Mouse (Mus musculus) left cerebral cortex, adult 9 months (tissue): ENCODE measurements at regions not wholly inside any gene's neighbourhood (a gene's known extent, or its start where the extent isn't known, plus 50 kb on each side); places are given as distances from the start of the nearest gene placed in this dataset.

Source experiments
- DNase-seq, 2 experiments: peaks; one replicate each; pipeline ENCODE4 v3.0.0; 2022; ENCODE audit warnings: low spot score in 2 of 2

GRCm38 (mm10) chr17:62415152-62415551 lies 466.0 kb downstream of the Efna5 start:
- peak; percentile 5 to 17 for DNase-seq

DNA sequence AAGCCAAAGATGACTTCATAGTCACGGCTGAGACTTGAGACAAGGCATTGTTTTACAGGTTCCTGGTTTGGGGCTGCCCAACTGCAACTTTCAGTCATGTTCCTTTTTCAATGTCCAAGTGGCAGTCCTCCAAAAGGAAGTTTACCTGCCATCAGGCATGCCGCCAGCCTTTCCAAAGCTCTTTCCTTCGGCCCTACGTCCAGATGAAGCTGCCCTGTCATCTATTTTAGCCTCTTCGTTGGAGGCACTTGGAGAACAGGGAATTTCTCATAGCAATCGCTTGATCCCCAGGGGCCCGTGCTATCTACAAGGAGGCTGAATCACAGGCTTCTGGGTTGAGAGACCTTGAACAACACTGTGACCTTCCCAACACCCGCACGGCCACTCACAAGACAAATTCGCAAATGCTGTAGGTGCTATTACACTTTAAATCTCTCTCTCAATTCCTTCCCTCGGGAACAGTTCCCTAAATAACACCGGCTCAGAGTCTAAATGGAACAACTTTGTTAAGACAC lies 468.4 kb downstream of the Efna5 start:
- DNase-seq, result no peak

GRCm38 (mm10) chr17:62403739-62404138 lies 477.4 kb downstream of the Efna5 start:
- no peak for DNase-seq

- no peak for DNase-seq
These were observed 487.6 kb downstream of the Efna5 start for GRCm38 (mm10) chr17:62393355-62394006.

GRCm38 (mm10) chr17:62384053-62384452 lies 497.1 kb downstream of the Efna5 start:
- DNase-seq, result no peak

- DNase-seq, result no peak
These were observed 502.2 kb downstream of the Efna5 start for GRCm38 (mm10) chr17:62378868-62379417.

- DNase-seq, result no peak
These were observed 512.0 kb downstream of the Efna5 start for GRCm38 (mm10) chr17:62369100-62369499.

- no peak for DNase-seq
These were observed 513.2 kb downstream of the Efna5 start for GRCm38 (mm10) chr17:62367937-62368336.

DNA sequence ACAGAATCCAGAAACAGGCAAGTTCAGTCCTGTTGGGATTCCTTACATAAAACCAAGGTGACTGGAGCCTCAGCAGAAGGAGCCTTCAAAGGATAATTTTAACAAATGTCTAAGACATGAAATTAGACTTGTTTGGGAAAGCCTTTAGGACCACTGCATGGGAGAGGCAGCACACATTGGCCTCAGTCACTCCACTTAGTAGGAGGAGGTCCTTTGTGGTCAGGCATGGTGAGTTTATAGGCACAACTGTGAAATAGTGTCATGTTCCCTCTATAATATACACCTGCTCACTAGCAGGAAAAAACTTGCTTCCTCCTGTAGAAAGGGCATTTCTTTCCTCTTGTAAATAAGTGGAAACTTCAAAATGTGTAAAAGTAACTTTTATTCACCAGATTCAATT lies 522.8 kb downstream of the Efna5 start:
- no peak for DNase-seq

GRCm38 (mm10) chr17:62337890-62338557 lies 543.1 kb downstream of the Efna5 start:
- DNase-seq, result no peak

DNA sequence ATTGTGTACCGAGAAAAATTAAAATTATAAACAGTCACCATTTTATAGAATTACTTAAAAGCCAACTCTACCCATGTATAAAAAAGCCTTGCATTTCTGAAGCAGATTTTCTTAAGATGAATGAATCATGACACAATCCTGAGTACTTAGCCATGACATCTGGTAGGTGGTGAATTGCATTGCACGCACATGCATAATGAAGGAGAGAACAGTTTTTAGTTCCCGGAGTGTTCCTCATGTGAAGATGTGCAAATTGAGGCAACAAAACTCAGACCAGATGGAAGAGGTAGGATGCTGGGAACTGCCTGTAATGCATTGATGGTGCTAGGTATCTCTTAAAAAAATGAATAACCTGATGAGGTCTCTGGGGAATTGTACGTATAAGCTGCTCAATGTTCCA lies 550.9 kb downstream of the Efna5 start:
- DNase-seq, result peak in 1 of 2 experiments; percentile 36

DNA sequence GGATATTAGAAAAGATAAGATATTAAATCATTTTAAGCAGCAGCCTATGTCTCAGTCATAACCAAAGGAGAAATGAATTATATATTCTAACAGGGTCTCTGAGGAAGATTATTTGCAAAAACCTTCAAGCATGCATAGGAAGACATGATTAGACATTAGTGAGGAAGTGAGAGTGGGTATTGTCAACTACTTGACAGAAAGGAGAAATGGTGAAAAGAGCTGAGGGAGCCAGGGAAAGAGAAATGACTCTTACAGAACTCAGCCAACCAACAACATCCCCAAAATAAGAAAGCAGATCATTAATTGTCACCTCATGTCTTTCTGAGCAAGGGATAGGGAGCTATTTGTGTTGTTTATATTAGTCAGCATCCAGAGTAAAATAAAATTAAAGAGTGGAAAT lies 554.3 kb downstream of the Efna5 start:
- DNase-seq, result no peak

DNA sequence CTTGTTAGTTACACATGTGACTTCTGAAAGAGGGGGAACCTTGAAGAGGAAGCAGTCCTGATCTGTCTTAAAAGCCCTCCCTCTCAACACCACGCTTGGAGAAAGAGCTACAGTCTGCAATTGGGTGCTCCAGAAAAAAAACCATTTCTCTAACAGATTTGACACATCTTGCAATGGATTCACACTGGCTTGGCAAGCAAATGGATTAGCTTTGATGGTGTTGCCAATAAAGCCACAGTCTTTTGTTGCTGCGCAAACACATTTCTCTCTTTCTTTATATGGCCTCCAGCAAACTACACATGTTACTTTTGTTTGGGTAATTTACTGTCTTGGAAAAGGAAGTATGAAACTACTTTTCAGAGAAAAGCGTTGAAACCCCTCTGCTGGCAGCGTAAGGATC lies 562.1 kb downstream of the Efna5 start:
- DNase-seq, result no peak

DNA sequence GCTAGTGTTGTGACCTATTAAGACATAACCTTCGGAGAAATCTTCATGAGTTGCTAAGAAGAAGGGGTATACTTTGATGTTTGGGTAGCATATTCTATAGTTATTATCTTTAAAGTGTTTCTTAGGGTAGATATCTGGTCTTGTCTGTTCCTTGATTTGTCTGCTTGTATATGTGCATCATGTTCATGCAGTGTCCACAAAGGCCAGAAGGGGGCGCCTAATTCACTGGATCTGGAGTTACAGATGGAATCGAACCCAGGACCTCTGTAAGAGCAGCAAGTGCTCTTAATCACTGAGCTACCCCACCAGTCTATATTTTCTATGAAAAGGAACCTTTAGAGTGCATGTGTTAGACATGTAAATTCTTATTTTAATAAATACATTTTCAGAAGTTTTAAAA lies 571.1 kb downstream of the Efna5 start:
- DNase-seq, result no peak

- DNase-seq, result no peak
These were observed 574.0 kb downstream of the Efna5 start for GRCm38 (mm10) chr17:62307111-62307510.

- no peak for DNase-seq
These were observed 574.6 kb downstream of the Efna5 start for GRCm38 (mm10) chr17:62306524-62306923.

- no peak for DNase-seq
These were observed 576.0 kb downstream of the Efna5 start for GRCm38 (mm10) chr17:62305140-62305539.

DNA sequence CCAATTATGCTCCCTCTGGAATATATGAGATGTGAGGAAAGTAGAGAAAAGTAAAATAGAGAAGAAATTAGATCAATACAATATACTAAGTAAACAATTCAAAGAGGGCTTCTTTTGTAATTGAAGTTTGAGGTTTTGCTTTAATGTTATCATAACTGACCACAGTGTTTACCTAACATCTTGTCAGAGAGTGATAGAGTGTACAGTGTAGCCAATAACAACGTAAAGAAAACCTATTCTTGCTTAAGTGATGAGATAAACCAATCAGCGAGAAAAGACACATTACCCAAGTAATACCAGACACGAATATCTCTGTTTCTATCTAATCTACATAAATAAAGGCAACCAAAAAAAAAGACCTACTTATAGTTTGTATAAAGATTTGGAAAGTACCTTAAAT lies 577.0 kb downstream of the Efna5 start:
- DNase-seq, result no peak

DNA sequence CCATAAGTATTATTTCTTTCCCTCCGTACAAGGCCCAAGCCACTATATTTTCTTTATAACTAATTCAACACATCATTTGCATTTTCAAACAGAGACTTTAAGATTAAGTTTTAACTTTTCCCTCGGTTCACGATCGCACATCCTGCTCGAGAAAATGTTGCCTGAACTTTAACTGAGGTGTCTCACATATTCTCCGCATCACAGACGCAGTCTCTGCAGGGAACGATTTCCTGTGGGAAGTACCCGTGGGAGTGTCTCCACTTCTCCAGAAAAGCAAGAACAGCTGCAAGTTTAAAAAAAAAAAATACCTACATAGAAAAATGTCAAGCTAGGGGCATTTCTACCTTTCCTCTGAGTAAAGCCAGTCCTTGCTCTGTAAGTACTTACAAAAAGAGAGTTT lies 581.2 kb downstream of the Efna5 start:
- no peak for DNase-seq

- no peak for DNase-seq
These were observed 583.6 kb downstream of the Efna5 start for GRCm38 (mm10) chr17:62297393-62298060.

DNA sequence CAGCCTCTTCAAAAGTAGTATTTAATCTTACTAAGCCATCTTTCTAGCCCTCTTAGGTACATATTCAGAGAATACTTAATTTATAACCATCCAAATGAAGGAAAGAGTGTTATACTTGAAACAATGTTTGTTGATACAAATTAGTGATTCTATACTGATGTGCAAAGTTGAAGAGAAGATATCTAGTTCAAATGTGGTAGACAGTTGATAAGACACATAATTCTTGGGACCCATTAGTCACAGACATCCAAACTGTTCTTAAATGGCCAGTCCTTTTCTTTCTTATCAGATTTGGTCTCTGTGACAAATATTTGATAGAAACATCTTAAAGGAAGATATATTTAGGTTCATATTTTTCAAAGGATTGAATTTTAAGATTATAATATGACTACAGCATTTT lies 585.7 kb downstream of the Efna5 start:
- no peak for DNase-seq

- DNase-seq, result no peak
These were observed 588.4 kb downstream of the Efna5 start for GRCm38 (mm10) chr17:62292703-62293102.

DNA sequence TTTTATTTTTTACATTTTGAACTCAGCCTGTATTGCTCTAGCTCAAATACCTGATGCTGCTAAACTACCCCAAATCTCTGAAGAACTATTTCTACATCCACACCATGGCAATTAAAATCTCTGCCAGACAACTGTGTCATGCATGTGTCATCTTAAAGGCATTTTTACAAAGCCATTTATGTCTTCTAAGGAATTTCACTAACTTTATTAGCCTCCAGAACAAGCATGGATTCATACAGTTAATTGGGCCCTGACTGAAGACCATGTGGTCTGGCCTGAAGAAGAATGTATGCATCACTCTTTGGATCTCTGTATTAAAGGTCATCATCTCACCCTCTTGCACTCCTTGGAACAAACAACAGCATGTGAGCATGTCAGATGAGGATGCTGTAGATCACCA lies 593.5 kb downstream of the Efna5 start:
- no peak for DNase-seq
